Mouse (Mus musculus): ENCODE measurements at regions not wholly inside any gene's neighbourhood (a gene's known extent, or its start where the extent isn't known, plus 50 kb on each side); places are given as distances from the start of the nearest gene placed in this dataset.

GRCm38 (mm10) chr6:26287900-26288299 lies 478.9 kb upstream of the Pot1a start:
- TF ChIP-seq CTCF (conservative IDR thresholded peaks at IDR 0.05 in 1 of 2, IDR thresholded peaks at IDR 0.05 in 1 of 2; ENCODE audit: low read depth in 2 of 2, low read length in 2 of 2) = no peak
- TF ChIP-seq JUND (conservative IDR thresholded peaks at IDR 0.05; ENCODE audit: low read depth, low read length) = no peak
- no peak for TF ChIP-seq EP300 (IDR thresholded peaks at IDR 0.05; ENCODE audit: low read length)
- TF ChIP-seq POLR2A (IDR thresholded peaks at IDR 0.05; ENCODE audit: low read depth, low read length) = no peak
- no peak for TF ChIP-seq ZNF384 (IDR thresholded peaks at IDR 0.05; ENCODE audit: low read depth, low read length)
- TF ChIP-seq HCFC1 (IDR thresholded peaks at IDR 0.05; ENCODE audit: low read depth, low read length) = no peak
- no peak for TF ChIP-seq POLR2AphosphoS2 (IDR thresholded peaks at IDR 0.05; ENCODE audit: low read depth, low read length)
- no peak for TF ChIP-seq SIN3A (IDR thresholded peaks at IDR 0.05; ENCODE audit: low read length)
